Mouse (Mus musculus) frontal cortex, adult 2 months (tissue): ENCODE measurements around the gene Polm. TPM values are rescaled to one million over a fixed set of nuclear protein-coding genes. Genes with fewer than 3 reads are reported as not detected.

Experiments
- DNase-seq, 2 experiments: peaks; one replicate each; pipeline ENCODE4 v3.0.0; 2022; ENCODE audit warnings: low spot score in 1 of 2; ENCODE audit errors: extremely low spot score in 1 of 2
- polyA plus RNA-seq: library from polyadenylated mRNA; depleted of rRNA; stranded (reverse); fragments of >200 nt; gene quantifications from 2 replicates; pipeline ENCODE4 v1.2.3, GENCODE M21; 2012

Polm gene
- polyA plus RNA-seq, 1 experiment: 15.9 TPM

GRCm38 (mm10) chr11:5856479-5857130 is 18.8 kb upstream of the Polm start:
- DNase-seq: no peak

- DNase-seq: peak; percentile 37 to 49
Observed at GRCm38 (mm10) chr11:5855902-5856301, 18.1 kb upstream of the Polm start.

GRCm38 (mm10) chr11:5855481-5855880 is 17.7 kb upstream of the Polm start:
- DNase-seq: no peak

GRCm38 (mm10) chr11:5852314-5852713 is 14.5 kb upstream of the Polm start:
- no peak for DNase-seq

GRCm38 (mm10) chr11:5851021-5851736 is 13.4 kb upstream of the Polm start:
- no peak for DNase-seq

- DNase-seq: no peak
Observed at GRCm38 (mm10) chr11:5850452-5850851, 12.6 kb upstream of the Polm start.

- DNase-seq: no peak
Observed at GRCm38 (mm10) chr11:5849316-5849715, 11.5 kb upstream of the Polm start.

- peak; percentile 41 to 61 for DNase-seq
Observed at GRCm38 (mm10) chr11:5848741-5849140, 10.9 kb upstream of the Polm start.

GRCm38 (mm10) chr11:5846639-5847345 is 9.0 kb upstream of the Polm start:
- DNase-seq: no peak

- DNase-seq: no peak
Observed at GRCm38 (mm10) chr11:5843131-5843530, 5.3 kb upstream of the Polm start.

GRCm38 (mm10) chr11:5841751-5842150 is 3.9 kb upstream of the Polm start:
- DNase-seq: no peak

- no peak for DNase-seq
Observed at GRCm38 (mm10) chr11:5840346-5840745, 2.5 kb upstream of the Polm start.

GRCm38 (mm10) chr11:5836126-5836525 is 1.7 kb downstream of the Polm start:
- DNase-seq: no peak

GRCm38 (mm10) chr11:5835057-5835456 is 2.8 kb downstream of the Polm start:
- DNase-seq: peak in 1 of 2 experiments; percentile 19

GRCm38 (mm10) chr11:5834506-5834905 is 3.3 kb downstream of the Polm start:
- DNase-seq: no peak

- no peak for DNase-seq
Observed at GRCm38 (mm10) chr11:5829327-5829726, 8.5 kb downstream of the Polm start.

GRCm38 (mm10) chr11:5828509-5829191 is 9.2 kb downstream of the Polm start:
- no peak for DNase-seq

GRCm38 (mm10) chr11:5827931-5828330 is 9.9 kb downstream of the Polm start:
- DNase-seq: no peak

GRCm38 (mm10) chr11:5825432-5825831 is 12.4 kb downstream of the Polm start:
- no peak for DNase-seq

GRCm38 (mm10) chr11:5819223-5819622 is 18.6 kb downstream of the Polm start:
- no peak for DNase-seq

GRCm38 (mm10) chr11:5813381-5813780 is 24.4 kb downstream of the Polm start:
- DNase-seq: no peak
